Mouse (Mus musculus): ENCODE measurements at regions not wholly inside any gene's neighbourhood (a gene's known extent, or its start where the extent isn't known, plus 50 kb on each side); places are given as distances from the start of the nearest gene placed in this dataset.

GRCm38 (mm10) chr11:7010858-7011257, 52.4 kb upstream of the Adcy1 start:
- no peak for ATAC-seq (ENCODE audit: insufficient number of reproducible peaks, insufficient read depth, low FRiP score, low TSS enrichment)
- Histone ChIP-seq H3K27me3 (no peaks in the 10 kb centered on the region), H3K27ac (no peak overlapping the region), H3K4me2 (replicated peaks) (no peak overlapping the region), H3K36me3 (no peaks in the 10 kb centered on the region), H3K9ac (no peak overlapping the region), H3K9me3 (no peaks in the 10 kb centered on the region), H3K4me3 (no peak overlapping the region), H3K4me1 (no peaks in the 10 kb centered on the region)
- 63% methylated on average over 3 of the region's 3 CpGs for WGBS

DNA sequence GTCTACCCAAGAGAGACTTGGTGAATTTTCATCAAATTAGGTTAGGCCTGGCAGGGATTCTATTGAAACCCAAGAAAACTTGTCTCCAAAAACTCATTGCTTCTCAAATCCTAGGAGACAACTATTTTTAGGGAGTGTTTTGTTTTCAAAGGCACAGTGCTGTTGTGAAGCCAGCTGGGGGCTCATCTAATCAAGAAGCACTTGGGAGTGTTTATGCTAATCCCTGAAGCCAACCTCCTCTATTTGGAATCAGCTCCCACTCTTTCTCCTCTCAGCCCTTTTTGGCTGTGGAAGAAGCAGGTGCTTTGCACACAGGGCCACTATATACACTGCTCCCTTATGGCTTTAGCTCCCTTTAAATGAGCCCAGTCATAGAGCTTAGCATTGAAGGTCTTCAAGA, 64.0 kb upstream of the Adcy1 start:
- Histone ChIP-seq H3K4me3 (no peak overlapping the region), H3K4me2 (replicated peaks) (no peak overlapping the region), H3K27ac (no peak overlapping the region), H3K9me3 (no peaks in the 10 kb centered on the region), H3K36me3 (no peaks in the 10 kb centered on the region), H3K4me1 (no peaks in the 10 kb centered on the region), H3K9ac (no peak overlapping the region), H3K27me3 (no peaks in the 10 kb centered on the region)
- ATAC-seq (ENCODE audit: insufficient number of reproducible peaks, insufficient read depth, low FRiP score, low TSS enrichment), result no peak

DNA sequence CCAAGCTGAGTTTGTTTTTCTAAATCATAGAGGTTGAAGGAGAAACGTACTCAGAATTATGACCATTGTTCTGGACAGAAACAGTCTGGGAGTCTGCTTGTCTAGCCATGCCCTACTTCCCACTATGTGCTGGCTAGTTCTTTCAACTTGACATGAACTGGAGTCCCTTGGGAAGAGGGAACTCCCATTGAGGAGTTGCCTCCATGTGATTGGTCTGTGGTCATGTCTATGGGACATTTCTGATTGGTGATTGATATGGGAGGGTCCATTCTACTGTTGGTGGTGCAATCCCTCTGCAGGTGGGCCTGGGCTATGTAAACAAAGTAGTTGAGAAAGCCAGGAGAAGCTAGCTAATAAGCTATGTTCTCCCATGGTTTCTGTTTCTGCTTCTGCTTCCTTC, 64.5 kb upstream of the Adcy1 start:
- Histone ChIP-seq H3K9ac (no peak overlapping the region), H3K36me3 (no peaks in the 10 kb centered on the region), H3K4me3 (no peak overlapping the region), H3K9me3 (no peaks in the 10 kb centered on the region), H3K27me3 (no peaks in the 10 kb centered on the region), H3K4me1 (no peaks in the 10 kb centered on the region), H3K4me2 (replicated peaks) (no peak overlapping the region), H3K27ac (no peak overlapping the region)
- no peak for ATAC-seq (ENCODE audit: insufficient number of reproducible peaks, insufficient read depth, low FRiP score, low TSS enrichment)
- 59% methylated on average over 1 of the region's 1 CpGs for WGBS

GRCm38 (mm10) chr11:6997508-6997907, 65.8 kb upstream of the Adcy1 start:
- Histone ChIP-seq H3K4me2 (replicated peaks) (no peak overlapping the region), H3K27me3 (no peaks in the 10 kb centered on the region), H3K4me3 (no peak overlapping the region), H3K4me1 (no peaks in the 10 kb centered on the region), H3K9ac (no peak overlapping the region), H3K27ac (no peak overlapping the region), H3K36me3 (no peaks in the 10 kb centered on the region), H3K9me3 (no peaks in the 10 kb centered on the region)
- WGBS, result 78% methylated on average over 6 of the region's 6 CpGs
- no peak for ATAC-seq (ENCODE audit: insufficient number of reproducible peaks, insufficient read depth, low FRiP score, low TSS enrichment)

- no peak overlapping the region for H3K4me3 ChIP-seq
- H3K27ac ChIP-seq, result no peak overlapping the region
- H3K9me3 ChIP-seq, result no peaks in the 10 kb centered on the region
- ATAC-seq (ENCODE audit: insufficient number of reproducible peaks, insufficient read depth, low FRiP score, low TSS enrichment), result no peak
- no peak overlapping the region for H3K9ac ChIP-seq
- H3K36me3 ChIP-seq, result no peaks in the 10 kb centered on the region
- no peaks in the 10 kb centered on the region for H3K27me3 ChIP-seq
- no peaks in the 10 kb centered on the region for H3K4me1 ChIP-seq
- 90% methylated on average over 2 of the region's 2 CpGs for WGBS
- no peak overlapping the region for H3K4me2 ChIP-seq (replicated peaks)
Observed at GRCm38 (mm10) chr11:6993731-6994130, 69.6 kb upstream of the Adcy1 start.

GRCm38 (mm10) chr11:6991626-6992025, 71.7 kb upstream of the Adcy1 start:
- no peak overlapping the region for H3K4me2 ChIP-seq (replicated peaks)
- no peaks in the 10 kb centered on the region for H3K4me1 ChIP-seq
- H3K27ac ChIP-seq, result no peak overlapping the region
- no peaks in the 10 kb centered on the region for H3K36me3 ChIP-seq
- no peak for ATAC-seq (ENCODE audit: insufficient number of reproducible peaks, insufficient read depth, low FRiP score, low TSS enrichment)
- WGBS, result 82% methylated on average over 5 of the region's 5 CpGs
- no peaks in the 10 kb centered on the region for H3K27me3 ChIP-seq
- no peak overlapping the region for H3K9ac ChIP-seq
- H3K9me3 ChIP-seq, result no peaks in the 10 kb centered on the region
- H3K4me3 ChIP-seq, result no peak overlapping the region

DNA sequence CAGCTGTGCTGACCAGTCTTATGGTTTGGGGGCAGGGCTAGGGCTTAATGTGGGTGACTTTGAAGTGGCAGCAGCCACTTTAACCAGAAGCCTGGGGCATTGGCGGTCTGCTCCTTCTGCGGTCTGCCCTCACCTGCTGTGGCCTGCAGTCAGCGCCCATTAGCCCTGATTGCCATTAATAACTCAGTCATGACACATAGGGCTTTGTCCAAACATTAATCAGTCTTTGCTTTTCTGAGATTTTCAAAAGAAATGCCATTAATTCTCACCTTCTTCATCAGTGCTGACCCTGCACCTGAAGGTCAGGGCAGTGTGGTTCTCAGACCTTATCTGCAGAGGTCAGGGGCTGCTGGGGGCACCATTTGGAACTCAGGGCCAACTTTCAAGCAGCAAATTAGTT, 72.6 kb upstream of the Adcy1 start:
- no peaks in the 10 kb centered on the region for H3K4me1 ChIP-seq
- H3K9me3 ChIP-seq, result no peaks in the 10 kb centered on the region
- no peak overlapping the region for H3K4me2 ChIP-seq (replicated peaks)
- WGBS, result 49% methylated on average over 3 of the region's 3 CpGs
- H3K36me3 ChIP-seq, result no peaks in the 10 kb centered on the region
- no peaks in the 10 kb centered on the region for H3K27me3 ChIP-seq
- no peak overlapping the region for H3K9ac ChIP-seq
- no peak for ATAC-seq (ENCODE audit: insufficient number of reproducible peaks, insufficient read depth, low FRiP score, low TSS enrichment)
- H3K27ac ChIP-seq, result no peak overlapping the region
- no peak overlapping the region for H3K4me3 ChIP-seq

DNA sequence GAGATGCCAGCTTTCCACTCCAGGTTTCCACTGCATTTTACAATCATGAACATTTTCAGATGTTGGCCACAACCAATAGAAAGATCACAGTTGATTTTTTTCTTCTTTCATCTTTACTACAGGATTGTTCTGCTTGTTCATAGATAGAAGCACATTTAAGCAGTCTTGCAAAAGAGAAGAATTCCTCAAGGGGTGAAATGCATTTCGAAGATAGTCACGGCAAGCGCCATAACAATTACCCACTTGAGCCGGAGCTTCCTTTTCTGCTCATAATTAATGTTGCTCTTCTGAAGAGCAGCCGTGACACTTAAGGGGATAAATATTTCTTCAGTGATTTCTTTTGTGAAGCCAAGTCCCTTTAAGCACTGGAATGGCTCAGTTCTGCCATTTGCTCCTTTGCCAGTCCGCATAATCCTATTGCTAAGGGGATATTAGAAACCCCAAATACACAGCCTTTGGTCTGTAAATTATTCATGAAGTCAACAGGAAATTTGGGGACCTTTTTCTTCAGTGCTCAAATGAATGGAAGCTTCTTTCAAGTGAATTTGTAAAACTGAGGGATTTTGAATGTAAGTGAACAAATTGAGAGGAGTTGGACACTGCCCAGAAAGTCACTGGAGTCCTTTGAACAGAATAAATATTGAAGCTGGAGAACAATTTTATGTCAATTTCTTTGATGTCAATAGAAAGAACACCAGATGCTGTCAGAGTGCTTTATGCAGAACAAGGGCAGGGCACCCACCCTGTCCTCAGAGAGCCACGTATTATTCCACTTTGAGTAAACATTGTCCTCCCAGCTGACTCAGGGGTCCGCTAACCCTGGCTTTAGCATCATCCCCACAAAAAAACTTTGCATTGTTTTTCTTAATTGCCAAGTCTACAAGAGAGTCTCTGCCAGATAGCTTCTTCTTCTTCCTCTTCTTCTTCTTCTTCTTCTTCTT, 74.1 kb upstream of the Adcy1 start:
- no peak overlapping the region for H3K4me3 ChIP-seq
- no peak for ATAC-seq (ENCODE audit: insufficient number of reproducible peaks, insufficient read depth, low FRiP score, low TSS enrichment)
- H3K9me3 ChIP-seq, result no peaks in the 10 kb centered on the region
- 73% methylated on average over 8 of the region's 8 CpGs for WGBS
- no peak overlapping the region for H3K4me2 ChIP-seq (replicated peaks)
- no peaks in the 10 kb centered on the region for H3K4me1 ChIP-seq
- no peak overlapping the region for H3K27ac ChIP-seq
- H3K36me3 ChIP-seq, result no peaks in the 10 kb centered on the region
- no peak overlapping the region for H3K9ac ChIP-seq
- no peaks in the 10 kb centered on the region for H3K27me3 ChIP-seq

DNA sequence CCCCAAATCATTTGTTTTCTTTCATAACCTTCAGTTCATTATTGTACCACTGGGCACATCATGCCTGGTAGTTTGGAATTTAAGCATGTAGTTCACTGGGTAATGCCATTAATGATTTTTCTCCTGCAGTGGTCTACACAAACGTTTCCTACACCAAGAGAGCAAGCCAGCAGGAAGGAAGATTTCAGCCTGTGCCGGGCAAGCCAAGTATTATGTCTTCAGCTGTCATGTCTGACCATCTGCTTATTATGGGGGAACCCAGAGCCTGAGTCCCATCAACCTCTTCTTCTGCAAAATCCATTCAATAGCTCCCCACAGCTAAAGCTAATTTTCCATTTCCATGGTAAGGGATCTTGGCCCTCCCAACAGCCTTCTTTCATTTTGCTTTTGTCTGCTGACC, 75.3 kb upstream of the Adcy1 start:
- Histone ChIP-seq H3K27ac (no peak overlapping the region), H3K9ac (no peak overlapping the region), H3K27me3 (no peaks in the 10 kb centered on the region), H3K9me3 (no peaks in the 10 kb centered on the region), H3K4me3 (no peak overlapping the region), H3K36me3 (no peaks in the 10 kb centered on the region), H3K4me1 (no peaks in the 10 kb centered on the region), H3K4me2 (replicated peaks) (no peak overlapping the region)
- ATAC-seq (ENCODE audit: insufficient number of reproducible peaks, insufficient read depth, low FRiP score, low TSS enrichment), result no peak
- 51% methylated on average over 2 of the region's 2 CpGs for WGBS

GRCm38 (mm10) chr11:6987105-6987504, 76.2 kb upstream of the Adcy1 start:
- ATAC-seq (ENCODE audit: insufficient number of reproducible peaks, insufficient read depth, low FRiP score, low TSS enrichment), result no peak
- H3K27me3 ChIP-seq, result no peaks in the 10 kb centered on the region
- no peak overlapping the region for H3K4me3 ChIP-seq
- no peaks in the 10 kb centered on the region for H3K9me3 ChIP-seq
- no peak overlapping the region for H3K4me2 ChIP-seq (replicated peaks)
- no peak overlapping the region for H3K27ac ChIP-seq
- H3K9ac ChIP-seq, result no peak overlapping the region
- WGBS, result 79% methylated on average over 1 of the region's 1 CpGs
- no peaks in the 10 kb centered on the region for H3K36me3 ChIP-seq
- H3K4me1 ChIP-seq, result no peaks in the 10 kb centered on the region

- Histone ChIP-seq H3K27ac (no peak overlapping the region), H3K4me2 (replicated peaks) (no peak overlapping the region), H3K4me1 (no peaks in the 10 kb centered on the region), H3K9ac (no peak overlapping the region), H3K36me3 (no peaks in the 10 kb centered on the region), H3K27me3 (no peaks in the 10 kb centered on the region), H3K4me3 (no peak overlapping the region), H3K9me3 (no peaks in the 10 kb centered on the region)
- 88% methylated on average over 7 of the region's 7 CpGs for WGBS
- no peak for ATAC-seq (ENCODE audit: insufficient number of reproducible peaks, insufficient read depth, low FRiP score, low TSS enrichment)
Observed at GRCm38 (mm10) chr11:6982076-6982475, 81.2 kb upstream of the Adcy1 start.

DNA sequence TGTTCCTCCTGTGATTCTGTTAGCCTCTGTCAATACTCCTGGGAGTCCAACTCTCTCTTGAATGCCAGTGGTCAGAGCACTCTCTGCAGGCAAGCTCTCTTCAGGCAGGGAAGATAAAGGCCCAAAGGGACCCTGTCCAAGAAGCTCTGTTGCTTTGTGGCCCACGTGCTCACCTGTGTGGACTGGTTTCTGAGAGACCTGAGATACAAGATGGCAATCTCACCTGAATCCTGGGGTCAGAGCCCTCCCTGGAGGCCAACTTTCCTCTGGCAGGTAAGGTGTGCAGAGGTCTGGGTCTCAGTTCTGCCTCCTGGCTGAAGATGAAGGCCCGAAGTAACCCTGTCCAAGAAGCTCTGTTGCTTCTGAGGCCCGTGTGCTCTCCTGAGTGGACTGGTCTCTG, 83.6 kb upstream of the Adcy1 start:
- no peak overlapping the region for H3K4me2 ChIP-seq (replicated peaks)
- no peaks in the 10 kb centered on the region for H3K27me3 ChIP-seq
- H3K27ac ChIP-seq, result no peak overlapping the region
- H3K9ac ChIP-seq, result no peak overlapping the region
- no peaks in the 10 kb centered on the region for H3K36me3 ChIP-seq
- 87% methylated on average over 3 of the region's 3 CpGs for WGBS
- no peaks in the 10 kb centered on the region for H3K9me3 ChIP-seq
- no peaks in the 10 kb centered on the region for H3K4me1 ChIP-seq
- H3K4me3 ChIP-seq, result no peak overlapping the region
- no peak for ATAC-seq (ENCODE audit: insufficient number of reproducible peaks, insufficient read depth, low FRiP score, low TSS enrichment)
